Mouse (Mus musculus) MEL (cell line): ENCODE measurements at regions not wholly inside any gene's neighbourhood (a gene's known extent, or its start where the extent isn't known, plus 50 kb on each side); places are given as distances from the start of the nearest gene placed in this dataset.

Experiments used
- DNase-seq: peaks from one replicate; pipeline ENCODE4 v3.0.0; 2011; ENCODE audit warnings: low read depth, low spot score
- H3K27ac ChIP-seq: 2 replicates; pipeline ENCODE4 v1.5.1; 2012; ENCODE audit warnings: low read depth, mild to moderate bottlenecking, control low read depth, low read length, moderate library complexity; ENCODE audit not compliant: control insufficient read depth
- H3K27me3 ChIP-seq, 2 experiments: fragments of 150-350 bp in 1 of 2; sonication (generic) in 1 of 2; 2 replicates each; pipeline ENCODE4 v1.6.1; 2012; ENCODE audit warnings: low read length in 2 of 2, mild to moderate bottlenecking in 2 of 2, improper control_type of control experiment in 1 of 2, moderate library complexity in 1 of 2; ENCODE audit not compliant: insufficient read depth in 2 of 2, control insufficient read depth in 1 of 2
- H3K36me3 ChIP-seq, 2 experiments: 2 replicates each; pipeline ENCODE4 v1.6.1; 2012 to 2014; ENCODE audit warnings: low read length in 2 of 2, improper control_type of control experiment in 1 of 2, inconsistent platforms in 1 of 2, mild to moderate bottlenecking in 1 of 2; ENCODE audit not compliant: insufficient read depth in 2 of 2, control insufficient read depth in 1 of 2
- H3K4me1 ChIP-seq, 2 experiments: fragments of 150-350 bp in 1 of 2; sonication (generic) in 1 of 2; 2 replicates each; pipeline ENCODE4 v1.6.1; 2012; ENCODE audit warnings: low read length in 2 of 2, improper control_type of control experiment in 1 of 2, mild to moderate bottlenecking in 1 of 2; ENCODE audit not compliant: insufficient read depth in 2 of 2, control insufficient read depth in 1 of 2
- H3K4me3 ChIP-seq, 2 experiments: fragments of 150-350 bp in 1 of 2; sonication (generic) in 1 of 2; 2 replicates each; pipeline ENCODE4 v1.5.1; 2012; ENCODE audit warnings: low read depth in 2 of 2, low read length in 2 of 2, mild to moderate bottlenecking in 2 of 2, moderate library complexity in 2 of 2, control low read depth in 1 of 2, improper control_type of control experiment in 1 of 2; ENCODE audit not compliant: control insufficient read depth in 1 of 2, insufficient read depth in 1 of 2
- H3K79me2 ChIP-seq: 2 replicates; pipeline ENCODE4 v1.6.1; 2012; ENCODE audit warnings: mild to moderate bottlenecking, low read length, moderate library complexity; ENCODE audit not compliant: control insufficient read depth, poor library complexity, insufficient read depth
- H3K9ac ChIP-seq: 2 replicates; pipeline ENCODE4 v1.6.1; 2012; ENCODE audit warnings: low read depth, mild to moderate bottlenecking, control low read depth, low read length, moderate library complexity; ENCODE audit not compliant: control insufficient read depth, poor library complexity, severe bottlenecking
- H3K9me3 ChIP-seq: fragments of 150-350 bp; sonication (generic); replicated peaks from 2 replicates; pipeline ENCODE4 v1.6.1; 2012; ENCODE audit warnings: mild to moderate bottlenecking, low read length, improper control_type of control experiment, moderate library complexity; ENCODE audit not compliant: insufficient read depth
- CHD2 ChIP-seq: IDR thresholded peaks from 2 replicates; pipeline ENCODE4 v1.6.1; 2011; ENCODE audit warnings: low read length, improper control_type of control experiment
- CTCF ChIP-seq, 3 experiments: IDR thresholded peaks in 2 of 3; conservative IDR thresholded peaks in 1 of 3; 2 replicates each; pipeline ENCODE4 v1.5.1; 2011 to 2012; ENCODE audit warnings: low read length in 3 of 3, low read depth in 2 of 3, mild to moderate bottlenecking in 2 of 3, improper control_type of control experiment in 1 of 3, inconsistent platforms in 1 of 3, mixed read lengths in 1 of 3, moderate library complexity in 1 of 3; ENCODE audit not compliant: control insufficient read depth in 1 of 3, insufficient read depth in 1 of 3, poor library complexity in 1 of 3, severe bottlenecking in 1 of 3
- EP300 ChIP-seq, 2 experiments: IDR thresholded peaks; 2 replicates each; pipeline ENCODE4 v1.6.1; 2011; ENCODE audit warnings: improper control_type of control experiment in 2 of 2, low read length in 2 of 2, low read depth in 1 of 2, mild to moderate bottlenecking in 1 of 2
- ETS1 ChIP-seq: IDR thresholded peaks from 2 replicates; pipeline ENCODE4 v1.6.1; 2012; ENCODE audit warnings: low read depth, mild to moderate bottlenecking, inconsistent platforms, low read length, improper control_type of control experiment, moderate library complexity
- GATA1 ChIP-seq: IDR thresholded peaks from 2 replicates; pipeline ENCODE4 v1.6.1; 2011; ENCODE audit warnings: low read depth, low read length, improper control_type of control experiment
- HCFC1 ChIP-seq: IDR thresholded peaks from 2 replicates; pipeline ENCODE4 v1.6.1; 2012; ENCODE audit warnings: low read depth, mild to moderate bottlenecking, inconsistent platforms, low read length, improper control_type of control experiment, moderate library complexity
- KAT2A ChIP-seq: conservative IDR thresholded peaks from 2 replicates; pipeline ENCODE4 v1.6.1; 2012; ENCODE audit warnings: low read depth, low read length, improper control_type of control experiment, inconsistent platforms
- MAFK ChIP-seq: IDR thresholded peaks from 2 replicates; pipeline ENCODE4 v1.6.1; 2011; ENCODE audit warnings: low read depth, mild to moderate bottlenecking, low read length, improper control_type of control experiment, borderline replicate concordance
- MEF2A ChIP-seq: IDR thresholded peaks from 2 replicates; pipeline ENCODE4 v1.6.1; 2014; ENCODE audit warnings: low read depth, mild to moderate bottlenecking, inconsistent platforms, low read length, improper control_type of control experiment; ENCODE audit not compliant: poor library complexity, insufficient replicate concordance, severe bottlenecking; ENCODE audit errors: extremely low read depth
- MXI1 ChIP-seq: IDR thresholded peaks from 2 replicates; pipeline ENCODE4 v1.6.1; 2011; ENCODE audit warnings: mild to moderate bottlenecking, low read depth, low read length, improper control_type of control experiment
- NELFE ChIP-seq: IDR thresholded peaks from 2 replicates; pipeline ENCODE4 v1.6.1; 2011; ENCODE audit warnings: low read depth, low read length, improper control_type of control experiment
- NRF1 ChIP-seq: IDR thresholded peaks from 2 replicates; pipeline ENCODE4 v1.6.1; 2014; ENCODE audit warnings: low read depth, mild to moderate bottlenecking, inconsistent platforms, low read length, improper control_type of control experiment, moderate library complexity; ENCODE audit not compliant: poor library complexity, insufficient read depth, severe bottlenecking
- RAD21 ChIP-seq: IDR thresholded peaks from 2 replicates; pipeline ENCODE4 v1.6.1; 2011; ENCODE audit warnings: mild to moderate bottlenecking, low read depth, low read length, improper control_type of control experiment
- RCOR1 ChIP-seq: IDR thresholded peaks from 2 replicates; pipeline ENCODE4 v1.6.1; 2012; ENCODE audit warnings: low read depth, mild to moderate bottlenecking, inconsistent platforms, low read length, improper control_type of control experiment
- SIN3A ChIP-seq: IDR thresholded peaks from 2 replicates; pipeline ENCODE4 v1.6.1; 2012; ENCODE audit warnings: low read length, improper control_type of control experiment, inconsistent platforms
- SMC3 ChIP-seq: IDR thresholded peaks from 2 replicates; pipeline ENCODE4 v1.6.1; 2011; ENCODE audit warnings: low read depth, low read length, improper control_type of control experiment
- TBP ChIP-seq: IDR thresholded peaks from 2 replicates; pipeline ENCODE4 v1.8.0; 2011; ENCODE audit warnings: low read depth, low read length, improper control_type of control experiment
- TCF12 ChIP-seq: IDR thresholded peaks from 2 replicates; pipeline ENCODE4 v1.6.1; 2014; ENCODE audit warnings: low read depth, mild to moderate bottlenecking, inconsistent platforms, low read length, improper control_type of control experiment, moderate library complexity
- UBTF ChIP-seq: IDR thresholded peaks from 2 replicates; pipeline ENCODE4 v1.6.1; 2012; ENCODE audit warnings: low read depth, mild to moderate bottlenecking, inconsistent platforms, low read length, improper control_type of control experiment, moderate library complexity, borderline replicate concordance; ENCODE audit not compliant: insufficient read depth
- USF1 ChIP-seq: IDR thresholded peaks from 2 replicates; pipeline ENCODE4 v1.6.1; 2014; ENCODE audit warnings: low read depth, mild to moderate bottlenecking, inconsistent platforms, low read length, improper control_type of control experiment, moderate library complexity
- ZC3H11A ChIP-seq: IDR thresholded peaks from 2 replicates; pipeline ENCODE4 v1.6.1; 2012; ENCODE audit warnings: low read depth, mild to moderate bottlenecking, inconsistent platforms, low read length, improper control_type of control experiment

DNA sequence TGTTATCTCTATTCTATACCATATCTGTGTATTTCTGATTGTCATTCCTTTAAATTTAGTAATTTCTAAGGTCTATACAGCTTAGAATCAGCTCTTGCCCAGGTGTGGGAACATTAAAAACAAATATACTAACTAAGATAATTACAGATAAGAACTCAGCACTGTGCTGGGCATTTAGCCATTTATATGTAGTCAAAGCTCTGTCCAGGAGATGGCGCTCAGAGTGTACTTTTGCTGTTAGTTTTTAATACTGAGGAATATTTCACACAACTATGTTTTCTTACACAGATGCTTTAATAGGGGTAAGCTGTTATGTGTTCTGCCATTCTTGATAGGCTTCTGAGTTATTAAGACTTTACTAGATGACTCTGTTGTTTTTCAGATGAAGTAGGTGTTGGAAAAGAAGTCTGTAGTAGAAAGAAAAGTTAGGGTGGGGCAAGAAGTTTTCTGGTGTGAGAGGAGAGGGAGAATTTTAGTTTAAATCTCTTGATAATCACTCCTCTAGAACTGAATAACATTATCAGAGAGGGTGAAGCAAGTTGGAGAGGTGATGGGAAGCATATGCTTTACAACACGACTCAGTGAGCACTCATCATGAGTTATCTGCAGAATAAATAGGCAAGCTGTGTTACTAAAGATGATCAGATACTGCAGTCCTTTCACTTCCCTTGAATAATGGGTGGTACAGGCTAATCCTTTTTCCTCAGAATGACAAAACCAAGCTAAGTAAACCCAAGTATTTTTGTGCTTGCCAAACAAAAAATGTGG is 64.1 kb upstream of the Tmem229a start:
- Histone ChIP-seq H3K4me1 (no peaks in the 10 kb centered on the region), H3K4me3 (no peak overlapping the region), H3K9ac (no peak overlapping the region), H3K36me3 (no peaks in the 10 kb centered on the region), H3K9me3 (no peaks in the 10 kb centered on the region), H3K79me2 (no peaks in the 10 kb centered on the region), H3K27me3 (no peaks in the 10 kb centered on the region), H3K27ac (no peak overlapping the region)
- TF ChIP-seq MXI1 (no peak), SMC3 (peak; percentile 54), RAD21 (peak; percentile 57), UBTF (no peak), USF1 (no peak), ETS1 (no peak), CTCF (IDR thresholded peaks at IDR 0.05 in 2 of 3, conservative IDR thresholded peaks at IDR 0.05 in 1 of 3; ENCODE audit: control insufficient read depth in 1 of 3, insufficient read depth in 1 of 3, low read depth in 2 of 3, low read length in 3 of 3, poor library complexity in 1 of 3, severe bottlenecking in 1 of 3) (peak in 2 of 3 experiments; percentile 11 to 47; a peak in 3 of 6 replicates)
- peak; percentile 24 for DNase-seq

- DNase-seq: no peak
- Histone ChIP-seq H3K9ac (no peak overlapping the region), H3K36me3 (no peaks in the 10 kb centered on the region), H3K27ac (no peak overlapping the region), H3K9me3 (no peaks in the 10 kb centered on the region), H3K4me3 (no peak overlapping the region)
- TF ChIP-seq RCOR1 (no peak), EP300 (IDR thresholded peaks at IDR 0.05; ENCODE audit: low read depth in 1 of 2, low read length in 2 of 2) (no peak), MAFK (no peak), MEF2A (no peak), CHD2 (no peak), TCF12 (no peak), HCFC1 (no peak), NELFE (no peak), KAT2A (no peak), GATA1 (no peak), ZC3H11A (no peak), ETS1 (no peak), TBP (no peak), SIN3A (no peak), NRF1 (no peak)
- TF ChIP-seq, all 39 proteins: peak for 0
- Histone ChIP-seq H3K79me2 (no peaks in the 10 kb centered on the region), H3K4me1 (no peaks in the 10 kb centered on the region), H3K27me3 (no peaks in the 10 kb centered on the region)
Measured at GRCm38 (mm10) chr6:25013288-25013606, 57.1 kb upstream of the Tmem229a start.
